Mouse (Mus musculus) MEL (cell line): Measurements from ENCODE around the gene Pik3r3. TPM values are rescaled to one million over a fixed set of nuclear protein-coding genes. Genes with fewer than 3 reads are reported as not detected.

Experiments used
- DNase-seq: peaks from one replicate; pipeline ENCODE4 v3.0.0; 2011; ENCODE audit warnings: low read depth, low spot score
- H3K27ac ChIP-seq: 2 replicates; pipeline ENCODE4 v1.5.1; 2012; ENCODE audit warnings: low read depth, mild to moderate bottlenecking, control low read depth, low read length, moderate library complexity; ENCODE audit not compliant: control insufficient read depth
- H3K27me3 ChIP-seq, 2 experiments: fragments of 150-350 bp in 1 of 2; sonication (generic) in 1 of 2; 2 replicates each; pipeline ENCODE4 v1.6.1; 2012; ENCODE audit warnings: low read length in 2 of 2, mild to moderate bottlenecking in 2 of 2, improper control_type of control experiment in 1 of 2, moderate library complexity in 1 of 2; ENCODE audit not compliant: insufficient read depth in 2 of 2, control insufficient read depth in 1 of 2
- H3K36me3 ChIP-seq, 2 experiments: 2 replicates each; pipeline ENCODE4 v1.6.1; 2012 to 2014; ENCODE audit warnings: low read length in 2 of 2, improper control_type of control experiment in 1 of 2, inconsistent platforms in 1 of 2, mild to moderate bottlenecking in 1 of 2; ENCODE audit not compliant: insufficient read depth in 2 of 2, control insufficient read depth in 1 of 2
- H3K4me1 ChIP-seq, 2 experiments: fragments of 150-350 bp in 1 of 2; sonication (generic) in 1 of 2; 2 replicates each; pipeline ENCODE4 v1.6.1; 2012; ENCODE audit warnings: low read length in 2 of 2, improper control_type of control experiment in 1 of 2, mild to moderate bottlenecking in 1 of 2; ENCODE audit not compliant: insufficient read depth in 2 of 2, control insufficient read depth in 1 of 2
- H3K4me3 ChIP-seq, 2 experiments: fragments of 150-350 bp in 1 of 2; sonication (generic) in 1 of 2; 2 replicates each; pipeline ENCODE4 v1.5.1; 2012; ENCODE audit warnings: low read depth in 2 of 2, low read length in 2 of 2, mild to moderate bottlenecking in 2 of 2, moderate library complexity in 2 of 2, control low read depth in 1 of 2, improper control_type of control experiment in 1 of 2; ENCODE audit not compliant: control insufficient read depth in 1 of 2, insufficient read depth in 1 of 2
- H3K79me2 ChIP-seq: 2 replicates; pipeline ENCODE4 v1.6.1; 2012; ENCODE audit warnings: mild to moderate bottlenecking, low read length, moderate library complexity; ENCODE audit not compliant: control insufficient read depth, poor library complexity, insufficient read depth
- H3K9ac ChIP-seq: 2 replicates; pipeline ENCODE4 v1.6.1; 2012; ENCODE audit warnings: low read depth, mild to moderate bottlenecking, control low read depth, low read length, moderate library complexity; ENCODE audit not compliant: control insufficient read depth, poor library complexity, severe bottlenecking
- H3K9me3 ChIP-seq: fragments of 150-350 bp; sonication (generic); replicated peaks from 2 replicates; pipeline ENCODE4 v1.6.1; 2012; ENCODE audit warnings: mild to moderate bottlenecking, low read length, improper control_type of control experiment, moderate library complexity; ENCODE audit not compliant: insufficient read depth
- BHLHE40 ChIP-seq: IDR thresholded peaks from 2 replicates; pipeline ENCODE4 v1.6.1; 2012; ENCODE audit warnings: low read depth, mild to moderate bottlenecking, inconsistent platforms, low read length, improper control_type of control experiment, borderline replicate concordance
- ELF1 ChIP-seq: IDR thresholded peaks from 2 replicates; pipeline ENCODE4 v1.6.1; 2014; ENCODE audit warnings: low read depth, mild to moderate bottlenecking, inconsistent platforms, low read length, improper control_type of control experiment, moderate library complexity
- EP300 ChIP-seq, 2 experiments: IDR thresholded peaks; 2 replicates each; pipeline ENCODE4 v1.6.1; 2011; ENCODE audit warnings: improper control_type of control experiment in 2 of 2, low read length in 2 of 2, low read depth in 1 of 2, mild to moderate bottlenecking in 1 of 2
- ETS1 ChIP-seq: IDR thresholded peaks from 2 replicates; pipeline ENCODE4 v1.6.1; 2012; ENCODE audit warnings: low read depth, mild to moderate bottlenecking, inconsistent platforms, low read length, improper control_type of control experiment, moderate library complexity
- GATA1 ChIP-seq: IDR thresholded peaks from 2 replicates; pipeline ENCODE4 v1.6.1; 2011; ENCODE audit warnings: low read depth, low read length, improper control_type of control experiment
- JUND ChIP-seq: IDR thresholded peaks from 2 replicates; pipeline ENCODE4 v1.6.1; 2011; ENCODE audit warnings: low read depth, mild to moderate bottlenecking, improper control_type of control experiment, low read length
- KAT2A ChIP-seq: conservative IDR thresholded peaks from 2 replicates; pipeline ENCODE4 v1.6.1; 2012; ENCODE audit warnings: low read depth, low read length, improper control_type of control experiment, inconsistent platforms
- MAFK ChIP-seq: IDR thresholded peaks from 2 replicates; pipeline ENCODE4 v1.6.1; 2011; ENCODE audit warnings: low read depth, mild to moderate bottlenecking, low read length, improper control_type of control experiment, borderline replicate concordance
- MAX ChIP-seq: IDR thresholded peaks from 2 replicates; pipeline ENCODE4 v1.6.1; 2011; ENCODE audit warnings: low read length, improper control_type of control experiment
- MEF2A ChIP-seq: IDR thresholded peaks from 2 replicates; pipeline ENCODE4 v1.6.1; 2014; ENCODE audit warnings: low read depth, mild to moderate bottlenecking, inconsistent platforms, low read length, improper control_type of control experiment; ENCODE audit not compliant: poor library complexity, insufficient replicate concordance, severe bottlenecking; ENCODE audit errors: extremely low read depth
- MXI1 ChIP-seq: IDR thresholded peaks from 2 replicates; pipeline ENCODE4 v1.6.1; 2011; ENCODE audit warnings: mild to moderate bottlenecking, low read depth, low read length, improper control_type of control experiment
- MYB ChIP-seq: IDR thresholded peaks from 2 replicates; pipeline ENCODE4 v1.6.1; 2011; ENCODE audit warnings: mild to moderate bottlenecking, low read depth, low read length, improper control_type of control experiment
- NRF1 ChIP-seq: IDR thresholded peaks from 2 replicates; pipeline ENCODE4 v1.6.1; 2014; ENCODE audit warnings: low read depth, mild to moderate bottlenecking, inconsistent platforms, low read length, improper control_type of control experiment, moderate library complexity; ENCODE audit not compliant: poor library complexity, insufficient read depth, severe bottlenecking
- POLR2A ChIP-seq, 2 experiments: IDR thresholded peaks; 2 replicates each; pipeline ENCODE4 v1.6.1; 2011 to 2012; ENCODE audit warnings: low read length in 2 of 2, mild to moderate bottlenecking in 2 of 2, control low read depth in 1 of 2, improper control_type of control experiment in 1 of 2, low read depth in 1 of 2, moderate library complexity in 1 of 2; ENCODE audit not compliant: control insufficient read depth in 1 of 2, insufficient read depth in 1 of 2, poor library complexity in 1 of 2
- POLR2AphosphoS5 ChIP-seq: IDR thresholded peaks from 2 replicates; pipeline ENCODE4 v1.6.1; 2012; ENCODE audit warnings: low read depth, borderline replicate concordance, mild to moderate bottlenecking, inconsistent platforms, low read length, moderate library complexity, mixed read lengths
- RCOR1 ChIP-seq: IDR thresholded peaks from 2 replicates; pipeline ENCODE4 v1.6.1; 2012; ENCODE audit warnings: low read depth, mild to moderate bottlenecking, inconsistent platforms, low read length, improper control_type of control experiment
- SIN3A ChIP-seq: IDR thresholded peaks from 2 replicates; pipeline ENCODE4 v1.6.1; 2012; ENCODE audit warnings: low read length, improper control_type of control experiment, inconsistent platforms
- TAL1 ChIP-seq: IDR thresholded peaks from 2 replicates; pipeline ENCODE4 v1.6.1; 2012; ENCODE audit warnings: mild to moderate bottlenecking, inconsistent platforms, low read length, moderate library complexity, mixed read lengths
- TBP ChIP-seq: IDR thresholded peaks from 2 replicates; pipeline ENCODE4 v1.8.0; 2011; ENCODE audit warnings: low read depth, low read length, improper control_type of control experiment
- TCF12 ChIP-seq: IDR thresholded peaks from 2 replicates; pipeline ENCODE4 v1.6.1; 2014; ENCODE audit warnings: low read depth, mild to moderate bottlenecking, inconsistent platforms, low read length, improper control_type of control experiment, moderate library complexity
- UBTF ChIP-seq: IDR thresholded peaks from 2 replicates; pipeline ENCODE4 v1.6.1; 2012; ENCODE audit warnings: low read depth, mild to moderate bottlenecking, inconsistent platforms, low read length, improper control_type of control experiment, moderate library complexity, borderline replicate concordance; ENCODE audit not compliant: insufficient read depth
- USF1 ChIP-seq: IDR thresholded peaks from 2 replicates; pipeline ENCODE4 v1.6.1; 2014; ENCODE audit warnings: low read depth, mild to moderate bottlenecking, inconsistent platforms, low read length, improper control_type of control experiment, moderate library complexity
- USF2 ChIP-seq, 2 experiments: IDR thresholded peaks; 2 replicates each; pipeline ENCODE4 v1.6.1; 2011 to 2012; ENCODE audit warnings: improper control_type of control experiment in 2 of 2, low read length in 2 of 2, borderline replicate concordance in 1 of 2, inconsistent platforms in 1 of 2, low read depth in 1 of 2, mild to moderate bottlenecking in 1 of 2; ENCODE audit not compliant: insufficient read depth in 1 of 2
- ZC3H11A ChIP-seq: IDR thresholded peaks from 2 replicates; pipeline ENCODE4 v1.6.1; 2012; ENCODE audit warnings: low read depth, mild to moderate bottlenecking, inconsistent platforms, low read length, improper control_type of control experiment
- ZKSCAN1 ChIP-seq: IDR thresholded peaks from 2 replicates; pipeline ENCODE4 v1.6.1; 2012; ENCODE audit warnings: low read depth, mild to moderate bottlenecking, inconsistent platforms, low read length, improper control_type of control experiment, moderate library complexity
- ZMIZ1 ChIP-seq: IDR thresholded peaks from 2 replicates; pipeline ENCODE4 v1.6.1; 2012; ENCODE audit warnings: low read depth, mild to moderate bottlenecking, inconsistent platforms, low read length, improper control_type of control experiment, moderate library complexity
- ZNF384 ChIP-seq: IDR thresholded peaks from 2 replicates; pipeline ENCODE4 v1.6.1; 2012; ENCODE audit warnings: low read depth, mild to moderate bottlenecking, inconsistent platforms, low read length, improper control_type of control experiment
- polyA plus RNA-seq, 2 experiments: library from polyadenylated mRNA; stranded (reverse) in 1 of 2; unstranded in 1 of 2; fragments of >175 nt in 1 of 2; fragments of >200 nt in 1 of 2; gene quantifications; 2 replicates each; pipeline versions ENCODE4 v1.2.1 to v1.2.4; 2012; ENCODE audit warnings: low replicate concordance in 2 of 2, low read depth in 1 of 2; ENCODE audit not compliant: insufficient read length in 2 of 2, insufficient read depth in 1 of 2, missing spikeins in 1 of 2
- total RNA-seq: library from RNA; depleted of rRNA; stranded (reverse); fragments of 300-350 nt; gene quantifications from 2 replicates; pipeline ENCODE4 v1.2.3, GENCODE M21; 2012

Pik3r3 gene
- total and polyA plus RNA-seq, 3 experiments: 2.1 to 2.5 TPM; not detected in 1

- Histone ChIP-seq H3K9me3 (no peaks in the 10 kb centered on the region), H3K36me3 (peaks cover 0 to 16% of the 10 kb centered on the region in 2 experiments; a peak in 2 of 4 replicates), H3K27me3 (no peaks in the 10 kb centered on the region), H3K27ac (no peak overlapping the region), H3K79me2 (no peaks in the 10 kb centered on the region), H3K9ac (no peak overlapping the region), H3K4me1 (peaks cover 6 to 19% of the 10 kb centered on the region in 2 experiments; a peak in 3 of 4 replicates)
- TF ChIP-seq NRF1: no peak
- no peak for TF ChIP-seq ZMIZ1
- TF ChIP-seq ZNF384: peak; percentile 78
- no peak for TF ChIP-seq ELF1
- no peak for TF ChIP-seq JUND
- no peak for TF ChIP-seq POLR2AphosphoS5
- no peak for TF ChIP-seq KAT2A
- no peak for TF ChIP-seq ZC3H11A
- no peak for TF ChIP-seq GATA1
- peak in 1 of 2 experiments; percentile 25; a peak in 1 of 4 replicates for TF ChIP-seq EP300 (IDR thresholded peaks at IDR 0.05; ENCODE audit: low read depth in 1 of 2, low read length in 2 of 2)
- no peak for TF ChIP-seq ETS1
- TF ChIP-seq, all 39 proteins: peak for 2
- no peak overlapping the region for H3K4me3 ChIP-seq
- peak; percentile 58 for DNase-seq
These were observed 29.1 kb upstream of the Pik3r3 start for GRCm38 (mm10) chr4:116192286-116192835.

DNA sequence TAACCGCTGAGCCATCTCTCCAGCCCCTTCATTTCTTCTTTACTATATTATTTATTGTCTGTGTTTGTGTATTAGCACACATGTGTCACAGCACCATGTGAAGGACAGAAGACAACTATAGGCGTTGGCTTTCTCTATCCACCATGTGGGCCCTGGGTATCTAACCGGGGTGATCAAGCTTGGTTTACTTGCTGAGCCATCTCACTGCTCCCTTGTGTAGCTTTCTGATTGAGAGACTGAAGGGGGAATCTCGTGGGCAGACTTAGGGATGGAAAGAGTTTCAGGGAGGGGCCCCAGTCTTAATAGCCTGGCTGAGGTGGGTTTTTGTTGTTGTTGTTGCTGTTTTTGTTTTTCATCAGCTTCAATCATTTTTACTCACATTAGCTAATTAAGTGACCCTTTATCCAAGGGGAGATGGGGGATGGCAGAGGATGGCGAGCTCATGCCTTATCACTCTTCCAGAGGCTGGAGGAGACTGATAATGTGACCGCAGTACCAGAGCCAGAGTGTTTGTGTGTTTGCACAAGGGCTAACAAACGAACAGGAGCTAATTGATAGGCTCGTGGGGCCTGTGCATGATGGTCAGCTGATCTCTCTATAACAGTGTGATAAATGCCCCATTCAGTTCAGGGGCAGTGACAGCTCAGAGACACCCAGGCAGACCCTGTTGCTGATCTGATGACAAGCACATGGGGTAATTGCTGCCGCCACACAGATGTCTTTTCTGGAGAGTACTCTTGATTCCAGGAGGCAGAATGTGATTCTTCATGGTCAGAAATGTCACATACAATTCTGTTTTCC is 27.6 kb upstream of the Pik3r3 start:
- H3K27me3 ChIP-seq: no peaks in the 10 kb centered on the region
- DNase-seq: peak; percentile 80
- no peak overlapping the region for H3K4me3 ChIP-seq
- peaks cover 0 to 16% of the 10 kb centered on the region in 2 experiments; a peak in 2 of 4 replicates for H3K36me3 ChIP-seq
- H3K27ac ChIP-seq: peak overlapping the region; percentile 60
- H3K9ac ChIP-seq: peak overlapping the region; percentile 18; the same call in 1 of the 2 replicates
- H3K4me1 ChIP-seq: peaks cover 6 to 19% of the 10 kb centered on the region in 2 experiments; a peak in 3 of 4 replicates
- H3K79me2 ChIP-seq: no peaks in the 10 kb centered on the region
- TF ChIP-seq USF1 (peak; percentile 87), ETS1 (peak; percentile 87), TBP (peak; percentile 89), UBTF (no peak), TCF12 (peak; percentile 95), RCOR1 (peak; percentile 86), MAFK (no peak), MYB (0 out of 2 replicates have a peak, but pooled peaks have one; percentile 36), EP300 (IDR thresholded peaks at IDR 0.05; ENCODE audit: low read depth in 1 of 2, low read length in 2 of 2) (peak; percentile 93 to 94), MXI1 (peak; percentile 58), USF2 (IDR thresholded peaks at IDR 0.05; ENCODE audit: borderline replicate concordance in 1 of 2, insufficient read depth in 1 of 2, low read depth in 1 of 2, low read length in 2 of 2) (0 out of 4 replicates have a peak, but pooled peaks of 1 of the 2 experiments have one; percentile 30), TAL1 (peak; percentile 89), POLR2AphosphoS5 (no peak), BHLHE40 (peak; percentile 74; the same call in 1 of the 2 replicates), GATA1 (peak; percentile 98), ZKSCAN1 (no peak), POLR2A (IDR thresholded peaks at IDR 0.05; ENCODE audit: control insufficient read depth in 1 of 2, insufficient read depth in 1 of 2, low read depth in 1 of 2, low read length in 2 of 2, poor library complexity in 1 of 2) (no peak), ZC3H11A (no peak), MEF2A (no peak), SIN3A (peak; percentile 89), MAX (peak; percentile 54; the same call in 1 of the 2 replicates)
- H3K9me3 ChIP-seq: no peaks in the 10 kb centered on the region
